Mouse (Mus musculus): ENCODE results near the gene Wdr76.
"Not testable (repeated sequence)": the region's sequence is repeated elsewhere in the genome, so short reads cannot be mapped to it uniquely, and the experiment has no call there.

Wdr76 gene

GRCm38 (mm10) chr2:121518711-121519110 is 12.2 kb downstream of the Wdr76 start:
- not testable (repeated sequence) for DNase-seq (ENCODE audit: low spot score in 2 of 2)

DNA sequence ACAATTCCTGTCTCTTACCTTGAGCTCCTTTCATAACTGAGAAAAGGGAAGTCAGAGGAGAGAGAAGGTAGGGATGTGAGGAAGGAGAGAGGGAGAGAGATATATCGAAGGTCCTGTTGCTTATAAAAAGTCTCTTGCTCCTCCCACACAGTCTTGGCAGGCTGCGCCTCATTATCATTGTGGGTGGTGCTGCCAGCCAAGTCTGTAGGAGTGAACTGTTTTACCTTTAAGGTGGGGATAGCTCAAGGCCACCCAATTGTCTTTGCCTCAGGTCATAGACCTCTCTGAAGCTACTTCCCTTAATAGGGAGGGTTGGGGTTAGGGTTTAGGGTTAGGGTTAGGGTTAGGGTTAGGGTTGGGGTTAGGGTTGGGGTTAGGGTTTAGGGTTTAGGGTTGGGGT is 15.5 kb downstream of the Wdr76 start:
- DNase-seq (ENCODE audit: low spot score in 2 of 2) = peak in 1 of 2 experiments; percentile 60

DNA sequence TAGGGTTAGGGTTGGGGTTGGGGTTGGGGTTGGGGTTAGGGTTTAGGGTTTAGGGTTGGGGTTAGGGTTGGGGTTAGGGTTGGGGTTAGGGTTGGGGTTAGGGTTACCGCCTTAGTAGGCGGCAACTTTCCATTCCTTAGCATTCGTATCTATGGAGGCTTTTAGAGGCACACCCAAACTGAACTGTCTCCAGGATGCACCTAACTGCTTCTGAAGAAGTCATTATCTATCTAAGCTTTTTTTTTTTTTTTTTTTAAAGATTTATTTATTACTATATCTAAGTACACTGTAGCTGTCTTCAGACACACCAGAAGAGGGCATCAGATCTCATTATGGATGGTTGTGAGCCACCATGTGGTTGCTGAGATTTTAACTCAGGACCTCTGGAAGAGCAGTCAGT is 16.3 kb downstream of the Wdr76 start:
- not testable (repeated sequence) for DNase-seq (ENCODE audit: low spot score in 2 of 2)

DNA sequence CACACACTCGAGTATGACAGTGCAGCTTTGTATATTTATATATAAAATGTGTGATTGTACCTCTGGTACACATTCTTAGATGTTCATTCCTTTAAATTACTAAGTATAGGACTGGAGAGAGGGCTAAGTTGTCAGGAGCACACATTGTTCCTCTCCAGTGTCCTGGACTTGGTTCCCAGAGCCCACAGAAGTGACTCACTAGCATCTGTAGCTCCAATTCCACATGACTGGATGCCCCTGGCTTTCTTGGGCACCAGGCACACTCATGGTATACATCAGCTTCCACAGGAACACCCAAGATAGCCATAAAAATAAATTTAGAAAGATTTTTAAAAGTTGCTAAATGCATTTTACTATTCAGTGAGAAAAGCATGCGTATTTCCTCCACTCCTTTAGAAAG is 18.5 kb downstream of the Wdr76 start:
- peak; percentile 32 to 37 for DNase-seq (ENCODE audit: low spot score in 2 of 2)

- DNase-seq (ENCODE audit: low spot score in 2 of 2) = no peak
These were observed 38.3 kb downstream of the Wdr76 start for GRCm38 (mm10) chr2:121544829-121545228.

- no peak for DNase-seq (ENCODE audit: low spot score in 2 of 2)
These were observed 43.1 kb downstream of the Wdr76 start for GRCm38 (mm10) chr2:121549630-121550029.

DNA sequence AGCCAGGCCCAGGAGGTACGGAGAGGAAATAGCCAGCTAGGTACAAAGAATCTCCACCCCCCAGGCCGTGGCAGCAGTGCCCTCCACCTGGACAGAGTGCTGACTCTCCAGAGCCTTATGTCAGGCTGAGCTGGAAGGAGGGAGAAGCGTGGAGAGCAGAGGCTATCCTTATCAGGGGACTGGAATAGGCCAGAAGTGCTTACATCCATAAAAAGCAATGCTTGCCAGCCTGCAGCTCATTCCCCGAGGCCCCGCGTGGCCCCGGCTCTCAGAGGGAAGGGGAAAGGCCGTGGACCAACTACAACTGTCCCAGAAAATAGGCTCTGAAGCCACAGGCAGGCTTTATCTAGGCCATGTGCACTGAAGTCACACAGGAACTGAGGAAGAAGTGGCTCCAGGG is 44.7 kb downstream of the Wdr76 start:
- DNase-seq (ENCODE audit: low spot score in 2 of 2) = no peak

DNA sequence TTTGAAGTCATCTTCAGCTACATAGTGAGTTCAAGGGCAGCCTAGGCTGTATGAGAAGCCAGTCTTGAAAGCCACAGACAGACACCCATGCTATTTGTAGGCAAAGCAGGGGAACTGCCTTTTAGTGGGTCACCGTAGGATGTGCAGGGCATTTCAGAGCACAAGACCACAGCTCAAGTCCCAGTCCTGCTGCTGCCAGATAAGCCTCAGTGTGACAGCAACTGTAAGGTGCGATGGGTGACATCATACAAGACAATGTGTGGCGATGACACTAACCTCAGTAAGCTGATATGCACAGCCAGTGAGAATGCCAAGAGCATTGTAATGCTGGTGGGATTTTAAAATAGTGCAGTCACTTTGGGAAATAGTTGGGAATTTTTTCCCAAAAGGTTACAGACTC is 56.6 kb downstream of the Wdr76 start:
- DNase-seq (ENCODE audit: low spot score in 2 of 2) = no peak

GRCm38 (mm10) chr2:121565911-121566310 is 59.4 kb downstream of the Wdr76 start:
- no peak for DNase-seq (ENCODE audit: low spot score in 2 of 2)

GRCm38 (mm10) chr2:121570049-121570448 is 63.5 kb downstream of the Wdr76 start:
- DNase-seq (ENCODE audit: low spot score in 2 of 2) = no peak

GRCm38 (mm10) chr2:121570999-121571655 is 64.6 kb downstream of the Wdr76 start:
- peak in 1 of 2 experiments; percentile 14 for DNase-seq (ENCODE audit: low spot score in 2 of 2)

DNA sequence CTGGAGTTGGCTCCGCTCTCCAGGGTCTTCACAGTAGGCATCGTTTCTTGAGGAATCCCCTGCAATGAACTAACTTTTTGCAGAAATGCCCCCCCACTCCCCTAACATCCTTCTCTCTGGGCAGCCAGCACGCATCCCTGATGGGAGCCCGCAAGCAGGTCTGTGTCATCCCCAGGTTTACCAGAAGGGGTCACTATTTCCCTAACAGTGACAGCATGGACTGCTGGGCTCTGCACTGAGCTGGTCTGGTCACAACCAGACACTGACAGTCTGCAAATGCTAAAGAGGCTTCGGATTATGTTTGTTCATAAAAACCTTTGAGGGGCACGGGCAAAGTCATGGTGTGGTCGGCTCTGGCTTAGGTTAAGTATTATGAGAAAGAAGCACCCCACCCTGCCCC is 65.3 kb downstream of the Wdr76 start:
- DNase-seq (ENCODE audit: low spot score in 2 of 2) = peak; percentile 47 to 92

DNA sequence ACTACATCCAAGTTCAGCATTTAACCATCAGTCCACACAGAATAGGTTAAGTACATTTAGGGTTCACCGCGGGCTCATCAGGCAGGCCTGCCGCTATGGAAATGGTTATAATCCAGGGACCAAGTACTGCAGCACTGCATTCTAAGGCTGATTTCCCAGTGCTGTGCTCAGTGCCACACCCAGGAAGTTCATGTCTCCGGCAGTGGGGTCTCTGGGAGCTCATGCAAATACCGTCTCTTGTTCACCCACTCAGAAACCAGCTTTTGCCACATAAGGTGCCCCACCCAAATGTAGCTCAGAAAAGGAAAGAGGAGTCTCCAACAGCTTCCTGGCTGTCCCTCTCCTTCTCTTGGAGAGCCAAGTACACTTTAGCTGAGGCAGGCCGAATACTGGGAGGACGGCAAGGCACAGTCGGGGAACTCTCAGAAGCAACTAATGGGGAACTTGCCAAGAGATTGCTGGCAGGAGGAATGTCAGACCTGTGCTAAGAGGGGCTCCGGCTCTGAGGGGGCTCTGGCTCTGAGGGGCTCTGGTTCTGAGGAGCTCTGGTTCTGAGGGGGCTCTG is 67.6 kb downstream of the Wdr76 start:
- no peak for DNase-seq (ENCODE audit: low spot score in 2 of 2)

- no peak for DNase-seq (ENCODE audit: low spot score in 2 of 2)
These were observed 69.2 kb downstream of the Wdr76 start for GRCm38 (mm10) chr2:121575741-121576201.

GRCm38 (mm10) chr2:121582809-121583376 is 76.4 kb downstream of the Wdr76 start:
- DNase-seq (ENCODE audit: low spot score in 2 of 2) = no peak

- no peak for DNase-seq (ENCODE audit: low spot score in 2 of 2)
These were observed 77.1 kb downstream of the Wdr76 start for GRCm38 (mm10) chr2:121583468-121584116.

DNA sequence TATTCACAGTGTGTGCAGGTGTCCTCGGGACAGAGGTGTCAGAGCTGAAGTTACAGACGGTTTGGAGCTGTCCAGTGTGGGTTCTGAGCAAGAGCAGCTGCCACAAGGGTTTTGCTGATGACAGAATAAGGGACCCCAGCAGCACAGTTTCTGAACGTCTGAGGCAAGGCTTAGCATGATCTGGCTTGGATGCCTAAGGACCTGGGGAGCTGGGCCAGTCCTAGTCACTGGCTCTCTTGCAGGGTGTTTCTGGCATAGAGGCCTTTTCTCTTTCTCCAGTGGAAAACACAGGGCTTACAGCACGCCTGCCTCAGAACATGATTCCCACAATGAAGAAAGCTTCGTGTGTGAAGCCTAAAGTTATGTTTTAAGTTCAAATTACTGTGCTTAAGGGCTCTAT is 78.2 kb downstream of the Wdr76 start:
- DNase-seq (ENCODE audit: low spot score in 2 of 2) = no peak

GRCm38 (mm10) chr2:121587523-121588308 is 81.2 kb downstream of the Wdr76 start:
- no peak for DNase-seq (ENCODE audit: low spot score in 2 of 2)

- no peak for DNase-seq (ENCODE audit: low spot score in 2 of 2)
These were observed 81.8 kb downstream of the Wdr76 start for GRCm38 (mm10) chr2:121588309-121588694.

- DNase-seq (ENCODE audit: low spot score in 2 of 2) = no peak
These were observed 87.6 kb downstream of the Wdr76 start for GRCm38 (mm10) chr2:121594131-121594530.

Measured in left cerebral cortex, adult 9 months (tissue).